Comparison of ENCODE assay signal across 21 mouse cellular contexts in the genomic region with DNA sequence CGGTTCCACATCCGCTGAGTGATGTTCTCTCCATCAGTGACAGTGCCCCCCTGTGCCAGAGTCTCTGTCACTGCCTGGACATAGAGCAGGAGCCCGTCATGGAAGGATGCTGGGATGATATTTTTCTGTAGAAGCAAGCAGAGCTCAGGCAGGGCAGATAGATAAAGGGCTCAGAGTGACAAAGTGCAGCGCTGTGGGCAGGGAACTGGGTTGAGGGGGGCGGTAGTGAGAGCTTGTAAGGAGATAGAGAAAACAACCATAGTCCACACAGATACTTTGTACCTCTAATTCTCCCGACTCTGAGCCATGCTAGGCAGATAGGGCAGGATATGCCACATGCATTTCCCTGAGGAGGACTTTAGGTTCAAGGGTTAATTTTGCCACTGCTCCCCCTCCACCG. TPM values are rescaled to one million over a fixed set of nuclear protein-coding genes. Genes with fewer than 3 reads are reported as not detected.
DNase-seq lines count a peak whose midpoint lies in the region; ATAC-seq lines count a peak whose summit lies in the region.
"Had no signal": no experiment of that assay in that cellular context is flagged by ENCODE, and none has a peak within 500 bp of the region (broad histone marks: within the 10 kb centered on the region; RNA-seq: fewer than 3 reads in every experiment).

No protein-coding gene starts in this region.

- 0 out of 2 replicates have a peak overlapping the region, but pooled peaks have one; percentile 1 for H3K4me3 ChIP-seq in heart, embryonic 12.5 days
- H3K4me3 ChIP-seq in kidney, embryonic 15.5 days (replicated peaks) = peak overlapping the region; percentile 55; the same call in 1 of the 2 replicates
- H3K4me3 ChIP-seq in lung, embryonic 15.5 days = peak overlapping the region; percentile 61
- H3K4me3 ChIP-seq: erythroblast, embryonic 14.5 days; hindbrain, embryonic 15.5 days; limb, embryonic 12.5 days; neural tube, embryonic 12.5 days had no signal

- ATAC-seq in heart, embryonic 12.5 days (ENCODE audit: insufficient number of reproducible peaks, low FRiP score) = no peak
- no peak for ATAC-seq in kidney, embryonic 15.5 days (replicated peaks; ENCODE audit: low FRiP score)
- ATAC-seq in lung, embryonic 15.5 days (ENCODE audit: borderline replicate concordance, extremely low read depth, low FRiP score, low TSS enrichment) = no peak
- ATAC-seq: CD4-positive, CD25-positive, alpha-beta regulatory T cell, adult 4 months; forebrain, embryonic 16.5 days had no signal

- DNase-seq in adrenal gland, postnatal 14 days = peak; percentile 42
- DNase-seq in adrenal gland, postnatal 4 days (ENCODE audit: low spot score in 2 of 2) = no peak
- no peak for DNase-seq in heart, adult 11 months
- DNase-seq in kidney, postnatal 14 days = no peak
- no peak for DNase-seq in lung, postnatal 4 days
- DNase-seq: cerebellum, adult 9-11 months; kidney, adult 8-10 months; lung, adult 18-20 months; thymus, adult 18-20 months had no signal

- no peak overlapping the region for H3K9ac ChIP-seq in heart, embryonic 12.5 days
- H3K9ac ChIP-seq in kidney, embryonic 15.5 days = no peak overlapping the region; the same call in 1 of the 2 replicates
- H3K9ac ChIP-seq in lung, embryonic 15.5 days = 0 out of 2 replicates have a peak overlapping the region, but pooled peaks have one; percentile 6
- H3K9ac ChIP-seq: hindbrain, embryonic 15.5 days; limb, embryonic 12.5 days; neural tube, embryonic 12.5 days had no signal

- H3K27ac ChIP-seq in heart, embryonic 12.5 days (ENCODE audit: poor library complexity, severe bottlenecking) = no peak overlapping the region
- H3K27ac ChIP-seq in kidney, embryonic 15.5 days = no peak overlapping the region
- H3K27ac ChIP-seq in lung, embryonic 15.5 days = no peak overlapping the region
- H3K27ac ChIP-seq: hindbrain, embryonic 15.5 days; limb, embryonic 12.5 days; neural tube, embryonic 12.5 days had no signal

- peaks cover 38% of the 10 kb centered on the region for H3K27me3 ChIP-seq in heart, embryonic 12.5 days (replicated peaks)
- H3K27me3 ChIP-seq in kidney, embryonic 15.5 days = peaks cover 38% of the 10 kb centered on the region
- H3K27me3 ChIP-seq in lung, embryonic 15.5 days = peaks cover 25% of the 10 kb centered on the region

- peak overlapping the region; percentile 95 for H3K4me2 ChIP-seq in heart, embryonic 12.5 days
- peak overlapping the region; percentile 96 for H3K4me2 ChIP-seq in kidney, embryonic 15.5 days
- H3K4me2 ChIP-seq in lung, embryonic 15.5 days = peak overlapping the region; percentile 84
- H3K4me2 ChIP-seq: hindbrain, embryonic 15.5 days; limb, embryonic 12.5 days; midbrain, embryonic 11.5 days; neural tube, embryonic 12.5 days had no signal

- WGBS in heart, embryonic 12.5 days = 12% methylated on average over 7 of the region's 7 CpGs
- WGBS in kidney, embryonic 15.5 days = 35% methylated on average over 7 of the region's 7 CpGs
- WGBS in lung, embryonic 15.5 days = 24% methylated on average over 7 of the region's 7 CpGs

- H3K9me3 ChIP-seq in heart, embryonic 12.5 days (replicated peaks) = no peaks in the 10 kb centered on the region
- H3K9me3 ChIP-seq in kidney, embryonic 15.5 days (replicated peaks) = no peaks in the 10 kb centered on the region
- no peaks in the 10 kb centered on the region for H3K9me3 ChIP-seq in lung, embryonic 15.5 days
- H3K9me3 ChIP-seq: hindbrain, embryonic 15.5 days; limb, embryonic 12.5 days; neural tube, embryonic 12.5 days had no signal

- no peaks in the 10 kb centered on the region for H3K36me3 ChIP-seq in heart, embryonic 12.5 days
- no peaks in the 10 kb centered on the region for H3K36me3 ChIP-seq in kidney, embryonic 15.5 days
- H3K36me3 ChIP-seq in lung, embryonic 15.5 days = no peaks in the 10 kb centered on the region
- H3K36me3 ChIP-seq: G1E; hindbrain, embryonic 15.5 days; limb, embryonic 12.5 days; neural tube, embryonic 12.5 days had no signal

- peaks cover 23% of the 10 kb centered on the region for H3K4me1 ChIP-seq in heart, embryonic 12.5 days (replicated peaks)
- H3K4me1 ChIP-seq in kidney, embryonic 15.5 days = peaks cover 21% of the 10 kb centered on the region
- H3K4me1 ChIP-seq in lung, embryonic 15.5 days = peaks cover 24% of the 10 kb centered on the region

RNA-seq across cellular contexts. Expression of gene Npr1, which starts 3.1 kb away (rescaled TPM):
- total RNA-seq in adrenal gland, postnatal 14 days (2021) = 120 and 132 TPM in 2 replicates
- total RNA-seq in adrenal gland, postnatal 4 days (2021) = 100 to 1,000 TPM; 120 to 121 TPM
- 8.2 and 8.9 TPM in 2 replicates for polyA plus RNA-seq in heart, embryonic 12.5 days (2016; fragmentation: Nextera tagmentation; extraction: Ambion mirVana)
- polyA plus RNA-seq in kidney, embryonic 15.5 days (2015; fragmentation: Nextera tagmentation; extraction: Ambion mirVana) = 13.6 and 16.2 TPM in 2 replicates
- polyA plus RNA-seq in lung, embryonic 15.5 days (2015; fragmentation: Nextera tagmentation; extraction: Ambion mirVana) = 17.3 and 21.0 TPM in 2 replicates
- total RNA-seq: G1E; monocyte, adult 5-6 weeks had no signal
- polyA plus RNA-seq: CD4-positive, CD25-positive, alpha-beta regulatory T cell, adult 4 months; G1E had no signal

RNA-seq across cellular contexts. Expression of gene Ilf2, which starts 13.3 kb away (rescaled TPM):
- total RNA-seq in adrenal gland, postnatal 14 days (2021) = 54.7 and 66.2 TPM in 2 replicates
- 10 to 100 TPM; 81.8 to 92.6 TPM for total RNA-seq in adrenal gland, postnatal 4 days (2021)
- 135 and 137 TPM in 2 replicates for polyA plus RNA-seq in heart, embryonic 12.5 days (2016; fragmentation: Nextera tagmentation; extraction: Ambion mirVana)
- polyA plus RNA-seq in kidney, embryonic 15.5 days (2015; fragmentation: Nextera tagmentation; extraction: Ambion mirVana) = 236 and 238 TPM in 2 replicates
- polyA plus RNA-seq in lung, embryonic 15.5 days (2015; fragmentation: Nextera tagmentation; extraction: Ambion mirVana) = 208 and 219 TPM in 2 replicates

RNA-seq across cellular contexts. Expression of gene Snapin, which starts 28.3 kb away (rescaled TPM):
- total RNA-seq in adrenal gland, postnatal 14 days (2021) = 46.1 and 49.2 TPM in 2 replicates
- 10 to 100 TPM; 70.9 to 72.3 TPM for total RNA-seq in adrenal gland, postnatal 4 days (2021)
- polyA plus RNA-seq in heart, embryonic 12.5 days (2016; fragmentation: Nextera tagmentation; extraction: Ambion mirVana) = 72.9 and 75.3 TPM in 2 replicates
- polyA plus RNA-seq in kidney, embryonic 15.5 days (2015; fragmentation: Nextera tagmentation; extraction: Ambion mirVana) = 69.9 and 70.6 TPM in 2 replicates
- 77.3 and 85.6 TPM in 2 replicates for polyA plus RNA-seq in lung, embryonic 15.5 days (2015; fragmentation: Nextera tagmentation; extraction: Ambion mirVana)

RNA-seq across cellular contexts. Expression of gene Ints3, which starts 29.2 kb away (rescaled TPM):
- total RNA-seq in adrenal gland, postnatal 14 days (2021) = 59.5 and 62.4 TPM in 2 replicates
- 10 to 100 TPM; 56.4 to 57.6 TPM for total RNA-seq in adrenal gland, postnatal 4 days (2021)
- 31.1 and 32.2 TPM in 2 replicates for polyA plus RNA-seq in heart, embryonic 12.5 days (2016; fragmentation: Nextera tagmentation; extraction: Ambion mirVana)
- polyA plus RNA-seq in kidney, embryonic 15.5 days (2015; fragmentation: Nextera tagmentation; extraction: Ambion mirVana) = 32.9 and 38.1 TPM in 2 replicates
- polyA plus RNA-seq in lung, embryonic 15.5 days (2015; fragmentation: Nextera tagmentation; extraction: Ambion mirVana) = 30.8 and 33.3 TPM in 2 replicates

RNA-seq across cellular contexts. Expression of gene Chtop, which starts 46.7 kb away (rescaled TPM):
- total RNA-seq in adrenal gland, postnatal 14 days (2021) = 108 and 112 TPM in 2 replicates
- 100 to 1,000 TPM; 137 to 138 TPM for total RNA-seq in adrenal gland, postnatal 4 days (2021)
- 113 and 114 TPM in 2 replicates for polyA plus RNA-seq in heart, embryonic 12.5 days (2016; fragmentation: Nextera tagmentation; extraction: Ambion mirVana)
- 149 and 152 TPM in 2 replicates for polyA plus RNA-seq in kidney, embryonic 15.5 days (2015; fragmentation: Nextera tagmentation; extraction: Ambion mirVana)
- 154 TPM in 2 replicates for polyA plus RNA-seq in lung, embryonic 15.5 days (2015; fragmentation: Nextera tagmentation; extraction: Ambion mirVana)

Comparison
In these comparisons a context has a peak if more than half of its experiments do, and no peak if none do; other contexts are left out.
1. H3K4me3 ChIP-seq: peak in every context shown above with its lines; median percentile 61 in lung, embryonic 15.5 days; 55 in kidney, embryonic 15.5 days; 1 in heart, embryonic 12.5 days.